Mouse (Mus musculus) c-Kit-positive CD71-positive TER-119-negative erythroid progenitor cells, embryonic 14.5 days (primary cell): ENCODE data around the gene Xrcc1.
"Not testable (repeated sequence)": the region's sequence is repeated elsewhere in the genome, so short reads cannot be mapped to it uniquely, and the experiment has no call there.

ENCODE experiments used
- DNase-seq: peaks from one replicate; pipeline ENCODE4 v3.0.0-alpha.2; 2013; ENCODE audit warnings: low read depth

Xrcc1 gene

GRCm38 (mm10) chr7:24600941-24601597 lies 55.0 kb downstream of the Xrcc1 start:
- peak; percentile 94 for DNase-seq

GRCm38 (mm10) chr7:24605561-24605960 lies 59.5 kb downstream of the Xrcc1 start:
- DNase-seq = no peak

GRCm38 (mm10) chr7:24606046-24606445 lies 60.0 kb downstream of the Xrcc1 start:
- DNase-seq = no peak

- peak; percentile 67 for DNase-seq
Measured at GRCm38 (mm10) chr7:24608017-24608416, 61.9 kb downstream of the Xrcc1 start.

- no peak for DNase-seq
Measured at GRCm38 (mm10) chr7:24608561-24608960, 62.5 kb downstream of the Xrcc1 start.

GRCm38 (mm10) chr7:24610144-24610878 lies 64.2 kb downstream of the Xrcc1 start, which contains the start of gene Phldb3:
Phldb3 (plus strand) TSS chr7:24610763.
- DNase-seq = no peak

- DNase-seq = peak; percentile 95
Measured at GRCm38 (mm10) chr7:24610879-24611494, 64.9 kb downstream of the Xrcc1 start.

- no peak for DNase-seq
Measured at GRCm38 (mm10) chr7:24611709-24612108, 65.6 kb downstream of the Xrcc1 start.

- no peak for DNase-seq
Measured at GRCm38 (mm10) chr7:24612308-24612910, 66.3 kb downstream of the Xrcc1 start.

- DNase-seq = no peak
Measured at GRCm38 (mm10) chr7:24614816-24615215, 68.7 kb downstream of the Xrcc1 start.

GRCm38 (mm10) chr7:24617763-24618162 lies 71.7 kb downstream of the Xrcc1 start:
- DNase-seq = no peak

GRCm38 (mm10) chr7:24618374-24618773 lies 72.3 kb downstream of the Xrcc1 start:
- DNase-seq = not testable (repeated sequence)

- DNase-seq = no peak
Measured at GRCm38 (mm10) chr7:24619671-24620397, 73.7 kb downstream of the Xrcc1 start.

GRCm38 (mm10) chr7:24621193-24621592 lies 75.1 kb downstream of the Xrcc1 start:
- no peak for DNase-seq

- no peak for DNase-seq
Measured at GRCm38 (mm10) chr7:24622967-24623366, 76.9 kb downstream of the Xrcc1 start.
